Mouse (Mus musculus) MEL (cell line): ENCODE data around the gene Notch2. TPM values are rescaled to one million over a fixed set of nuclear protein-coding genes. Genes with fewer than 3 reads are reported as not detected.

Experiments
- DNase-seq: peaks from one replicate; pipeline ENCODE4 v3.0.0; 2011; ENCODE audit warnings: low read depth, low spot score
- H3K27ac ChIP-seq: 2 replicates; pipeline ENCODE4 v1.5.1; 2012; ENCODE audit warnings: low read depth, mild to moderate bottlenecking, control low read depth, low read length, moderate library complexity; ENCODE audit not compliant: control insufficient read depth
- H3K27me3 ChIP-seq, 2 experiments: fragments of 150-350 bp in 1 of 2; sonication (generic) in 1 of 2; 2 replicates each; pipeline ENCODE4 v1.6.1; 2012; ENCODE audit warnings: low read length in 2 of 2, mild to moderate bottlenecking in 2 of 2, improper control_type of control experiment in 1 of 2, moderate library complexity in 1 of 2; ENCODE audit not compliant: insufficient read depth in 2 of 2, control insufficient read depth in 1 of 2
- H3K36me3 ChIP-seq, 2 experiments: 2 replicates each; pipeline ENCODE4 v1.6.1; 2012 to 2014; ENCODE audit warnings: low read length in 2 of 2, improper control_type of control experiment in 1 of 2, inconsistent platforms in 1 of 2, mild to moderate bottlenecking in 1 of 2; ENCODE audit not compliant: insufficient read depth in 2 of 2, control insufficient read depth in 1 of 2
- H3K4me1 ChIP-seq, 2 experiments: fragments of 150-350 bp in 1 of 2; sonication (generic) in 1 of 2; 2 replicates each; pipeline ENCODE4 v1.6.1; 2012; ENCODE audit warnings: low read length in 2 of 2, improper control_type of control experiment in 1 of 2, mild to moderate bottlenecking in 1 of 2; ENCODE audit not compliant: insufficient read depth in 2 of 2, control insufficient read depth in 1 of 2
- H3K4me3 ChIP-seq, 2 experiments: fragments of 150-350 bp in 1 of 2; sonication (generic) in 1 of 2; 2 replicates each; pipeline ENCODE4 v1.5.1; 2012; ENCODE audit warnings: low read depth in 2 of 2, low read length in 2 of 2, mild to moderate bottlenecking in 2 of 2, moderate library complexity in 2 of 2, control low read depth in 1 of 2, improper control_type of control experiment in 1 of 2; ENCODE audit not compliant: control insufficient read depth in 1 of 2, insufficient read depth in 1 of 2
- H3K79me2 ChIP-seq: 2 replicates; pipeline ENCODE4 v1.6.1; 2012; ENCODE audit warnings: mild to moderate bottlenecking, low read length, moderate library complexity; ENCODE audit not compliant: control insufficient read depth, poor library complexity, insufficient read depth
- H3K9ac ChIP-seq: 2 replicates; pipeline ENCODE4 v1.6.1; 2012; ENCODE audit warnings: low read depth, mild to moderate bottlenecking, control low read depth, low read length, moderate library complexity; ENCODE audit not compliant: control insufficient read depth, poor library complexity, severe bottlenecking
- H3K9me3 ChIP-seq: fragments of 150-350 bp; sonication (generic); replicated peaks from 2 replicates; pipeline ENCODE4 v1.6.1; 2012; ENCODE audit warnings: mild to moderate bottlenecking, low read length, improper control_type of control experiment, moderate library complexity; ENCODE audit not compliant: insufficient read depth
- BHLHE40 ChIP-seq: IDR thresholded peaks from 2 replicates; pipeline ENCODE4 v1.6.1; 2012; ENCODE audit warnings: low read depth, mild to moderate bottlenecking, inconsistent platforms, low read length, improper control_type of control experiment, borderline replicate concordance
- CHD1 ChIP-seq: IDR thresholded peaks from 2 replicates; pipeline ENCODE4 v1.6.1; 2012; ENCODE audit warnings: low read depth, mild to moderate bottlenecking, inconsistent platforms, low read length, improper control_type of control experiment
- E2F4 ChIP-seq: IDR thresholded peaks from 2 replicates; pipeline ENCODE4 v1.6.1; 2011; ENCODE audit warnings: low read depth, low read length, improper control_type of control experiment, borderline replicate concordance
- ELF1 ChIP-seq: IDR thresholded peaks from 2 replicates; pipeline ENCODE4 v1.6.1; 2014; ENCODE audit warnings: low read depth, mild to moderate bottlenecking, inconsistent platforms, low read length, improper control_type of control experiment, moderate library complexity
- EP300 ChIP-seq, 2 experiments: IDR thresholded peaks; 2 replicates each; pipeline ENCODE4 v1.6.1; 2011; ENCODE audit warnings: improper control_type of control experiment in 2 of 2, low read length in 2 of 2, low read depth in 1 of 2, mild to moderate bottlenecking in 1 of 2
- ETS1 ChIP-seq: IDR thresholded peaks from 2 replicates; pipeline ENCODE4 v1.6.1; 2012; ENCODE audit warnings: low read depth, mild to moderate bottlenecking, inconsistent platforms, low read length, improper control_type of control experiment, moderate library complexity
- GATA1 ChIP-seq: IDR thresholded peaks from 2 replicates; pipeline ENCODE4 v1.6.1; 2011; ENCODE audit warnings: low read depth, low read length, improper control_type of control experiment
- JUND ChIP-seq: IDR thresholded peaks from 2 replicates; pipeline ENCODE4 v1.6.1; 2011; ENCODE audit warnings: low read depth, mild to moderate bottlenecking, improper control_type of control experiment, low read length
- MEF2A ChIP-seq: IDR thresholded peaks from 2 replicates; pipeline ENCODE4 v1.6.1; 2014; ENCODE audit warnings: low read depth, mild to moderate bottlenecking, inconsistent platforms, low read length, improper control_type of control experiment; ENCODE audit not compliant: poor library complexity, insufficient replicate concordance, severe bottlenecking; ENCODE audit errors: extremely low read depth
- MYC ChIP-seq: IDR thresholded peaks from 2 replicates; pipeline ENCODE4 v1.6.1; 2011; ENCODE audit warnings: low read depth, mild to moderate bottlenecking, low read length, improper control_type of control experiment, moderate library complexity
- RCOR1 ChIP-seq: IDR thresholded peaks from 2 replicates; pipeline ENCODE4 v1.6.1; 2012; ENCODE audit warnings: low read depth, mild to moderate bottlenecking, inconsistent platforms, low read length, improper control_type of control experiment
- SIN3A ChIP-seq: IDR thresholded peaks from 2 replicates; pipeline ENCODE4 v1.6.1; 2012; ENCODE audit warnings: low read length, improper control_type of control experiment, inconsistent platforms
- TAL1 ChIP-seq: IDR thresholded peaks from 2 replicates; pipeline ENCODE4 v1.6.1; 2012; ENCODE audit warnings: mild to moderate bottlenecking, inconsistent platforms, low read length, moderate library complexity, mixed read lengths
- TBP ChIP-seq: IDR thresholded peaks from 2 replicates; pipeline ENCODE4 v1.8.0; 2011; ENCODE audit warnings: low read depth, low read length, improper control_type of control experiment
- TCF12 ChIP-seq: IDR thresholded peaks from 2 replicates; pipeline ENCODE4 v1.6.1; 2014; ENCODE audit warnings: low read depth, mild to moderate bottlenecking, inconsistent platforms, low read length, improper control_type of control experiment, moderate library complexity
- USF1 ChIP-seq: IDR thresholded peaks from 2 replicates; pipeline ENCODE4 v1.6.1; 2014; ENCODE audit warnings: low read depth, mild to moderate bottlenecking, inconsistent platforms, low read length, improper control_type of control experiment, moderate library complexity
- USF2 ChIP-seq, 2 experiments: IDR thresholded peaks; 2 replicates each; pipeline ENCODE4 v1.6.1; 2011 to 2012; ENCODE audit warnings: improper control_type of control experiment in 2 of 2, low read length in 2 of 2, borderline replicate concordance in 1 of 2, inconsistent platforms in 1 of 2, low read depth in 1 of 2, mild to moderate bottlenecking in 1 of 2; ENCODE audit not compliant: insufficient read depth in 1 of 2
- ZC3H11A ChIP-seq: IDR thresholded peaks from 2 replicates; pipeline ENCODE4 v1.6.1; 2012; ENCODE audit warnings: low read depth, mild to moderate bottlenecking, inconsistent platforms, low read length, improper control_type of control experiment
- ZKSCAN1 ChIP-seq: IDR thresholded peaks from 2 replicates; pipeline ENCODE4 v1.6.1; 2012; ENCODE audit warnings: low read depth, mild to moderate bottlenecking, inconsistent platforms, low read length, improper control_type of control experiment, moderate library complexity
- polyA plus RNA-seq, 2 experiments: library from polyadenylated mRNA; stranded (reverse) in 1 of 2; unstranded in 1 of 2; fragments of >175 nt in 1 of 2; fragments of >200 nt in 1 of 2; gene quantifications; 2 replicates each; pipeline versions ENCODE4 v1.2.1 to v1.2.4; 2012; ENCODE audit warnings: low replicate concordance in 2 of 2, low read depth in 1 of 2; ENCODE audit not compliant: insufficient read length in 2 of 2, insufficient read depth in 1 of 2, missing spikeins in 1 of 2
- total RNA-seq: library from RNA; depleted of rRNA; stranded (reverse); fragments of 300-350 nt; gene quantifications from 2 replicates; pipeline ENCODE4 v1.2.3, GENCODE M21; 2012

Notch2 gene
- total and polyA plus RNA-seq, 3 experiments, result 16.2 to 36.6 (median 16.6) TPM

- TF ChIP-seq RCOR1 (0 out of 2 replicates have a peak, but pooled peaks have one; percentile 53), MEF2A (no peak), E2F4 (0 out of 2 replicates have a peak, but pooled peaks have one; percentile 30), ETS1 (peak; percentile 67), GATA1 (peak; percentile 95), MYC (peak; percentile 36; the same call in 1 of the 2 replicates), ELF1 (no peak)
These were observed 41.1 kb downstream of the Notch2 start (continued) for GRCm38 (mm10) chr3:98054334-98055007.

GRCm38 (mm10) chr3:98055008-98055345, 41.6 kb downstream of the Notch2 start:
- Histone ChIP-seq H3K4me1 (peaks cover 26 to 29% of the 10 kb centered on the region in 2 experiments), H3K27ac (peak overlapping the region; percentile 65), H3K79me2 (no peaks in the 10 kb centered on the region), H3K9ac (0 out of 2 replicates have a peak overlapping the region, but pooled peaks have one; percentile 0), H3K27me3 (no peaks in the 10 kb centered on the region), H3K4me3 (no peak overlapping the region), H3K36me3 (peaks cover 0 to 31% of the 10 kb centered on the region in 2 experiments; a peak in 2 of 4 replicates), H3K9me3 (no peaks in the 10 kb centered on the region)
- peak; percentile 78 for DNase-seq
- TF ChIP-seq TCF12 (peak; percentile 86), USF1 (no peak), BHLHE40 (peak; percentile 92), EP300 (IDR thresholded peaks at IDR 0.05; ENCODE audit: low read depth in 1 of 2, low read length in 2 of 2) (peak; percentile 88 to 90), SIN3A (0 out of 2 replicates have a peak, but pooled peaks have one; percentile 43), TBP (0 out of 2 replicates have a peak, but pooled peaks have one; percentile 36), USF2 (IDR thresholded peaks at IDR 0.05; ENCODE audit: borderline replicate concordance in 1 of 2, insufficient read depth in 1 of 2, low read depth in 1 of 2, low read length in 2 of 2) (no peak), CHD1 (no peak), RCOR1 (peak; percentile 81), GATA1 (peak; percentile 96), MYC (peak; percentile 40; the same call in 1 of the 2 replicates), ZKSCAN1 (no peak), MEF2A (no peak), TAL1 (peak; percentile 47), ETS1 (peak; percentile 90), ZC3H11A (0 out of 2 replicates have a peak, but pooled peaks have one; percentile 12), JUND (no peak)
